13 mouse cellular contexts compared by ENCODE assay signal in the genomic region with DNA sequence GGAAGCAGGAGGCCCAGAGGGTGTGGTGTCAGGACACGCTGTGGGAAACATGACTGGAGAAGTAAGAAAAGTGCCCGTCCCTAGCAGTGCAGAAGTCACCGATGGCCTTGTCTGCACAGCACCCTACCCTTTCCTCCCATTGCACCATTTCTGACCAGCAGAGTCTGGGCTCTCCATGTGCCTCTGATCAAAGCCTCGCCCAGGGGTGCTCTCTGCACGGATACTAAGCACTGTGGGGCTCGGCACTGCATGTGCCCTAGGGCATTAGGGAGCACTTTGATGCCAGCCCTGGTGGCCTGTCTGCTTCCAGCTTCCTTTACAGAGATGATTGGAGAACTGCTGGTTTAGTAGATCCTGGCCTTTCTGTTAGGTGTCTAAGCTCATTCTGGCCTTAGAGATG. TPM values are rescaled to one million over a fixed set of nuclear protein-coding genes. Genes with fewer than 3 reads are reported as not detected.
DNase-seq lines count a peak whose midpoint lies in the region; ATAC-seq and TF ChIP-seq lines count a peak whose summit lies in the region.
"Had no signal": no experiment of that assay in that cellular context is flagged by ENCODE, and none has a peak within 500 bp of the region (broad histone marks: within the 10 kb centered on the region; RNA-seq: fewer than 3 reads in every experiment).

No protein-coding gene starts in this region.

- no peaks in the 10 kb centered on the region for H3K9me3 ChIP-seq in hindbrain, embryonic 12.5 days (replicated peaks)
- H3K9me3 ChIP-seq: neural tube, embryonic 13.5 days had no signal

- H3K36me3 ChIP-seq in hindbrain, embryonic 12.5 days = no peaks in the 10 kb centered on the region
- H3K36me3 ChIP-seq: neural tube, embryonic 13.5 days had no signal

- no peak overlapping the region; the same call in 1 of the 2 replicates for H3K9ac ChIP-seq in hindbrain, embryonic 12.5 days
- H3K9ac ChIP-seq: neural tube, embryonic 13.5 days had no signal

- peak; percentile 53 for ATAC-seq in monocyte, adult 5-6 weeks (replicated peaks; ENCODE audit: insufficient number of reproducible peaks, low FRiP score, low TSS enrichment, poor library complexity, severe bottlenecking)
- ATAC-seq in hindbrain, embryonic 12.5 days (ENCODE audit: low FRiP score) = no peak

- no peaks in the 10 kb centered on the region for H3K27me3 ChIP-seq in hindbrain, embryonic 12.5 days
- H3K27me3 ChIP-seq: neural tube, embryonic 13.5 days had no signal

- no peak overlapping the region for H3K4me2 ChIP-seq in hindbrain, embryonic 12.5 days (replicated peaks)
- H3K4me2 ChIP-seq: neural tube, embryonic 13.5 days had no signal

- intact Hi-C loops in gastrocnemius, adult 2 months (cut with DNase I) = no loop called here
- intact Hi-C loops in gastrocnemius, postnatal 36 days (cut with DNase I) = loop anchor here (2.0 kb wide), 1 partner anchor 14 kb away; no protein-coding TSS in a partner anchor

- 20% methylated on average over 6 of the region's 6 CpGs for WGBS in bone marrow, adult 2 months
- 87% methylated on average over 6 of the region's 6 CpGs for WGBS in hindbrain, embryonic 12.5 days

- H3K27ac ChIP-seq in gastrocnemius, adult 2 months = peak overlapping the region; percentile 82
- H3K27ac ChIP-seq in layer of hippocampus, adult 2 months = peak overlapping the region; percentile 82
- H3K27ac ChIP-seq in bone marrow, adult 2 months (ENCODE audit: control insufficient read depth, insufficient read depth, low read depth, low read length, poor library complexity) = peak overlapping the region; percentile 80
- H3K27ac ChIP-seq in hindbrain, embryonic 12.5 days = no peak overlapping the region
- H3K27ac ChIP-seq: neural tube, embryonic 13.5 days had no signal

- TF ChIP-seq CTCF in gastrocnemius, adult 2 months (IDR thresholded peaks at IDR 0.05) = no peak
- TF ChIP-seq CTCF in layer of hippocampus, adult 2 months (conservative IDR thresholded peaks at IDR 0.05) = no peak
- no peak for TF ChIP-seq CTCF in bone marrow, adult 2 months (IDR thresholded peaks at IDR 0.05; ENCODE audit: control insufficient read depth, insufficient read depth, low read length)

- peaks cover 17% of the 10 kb centered on the region for H3K4me1 ChIP-seq in bone marrow, adult 2 months (ENCODE audit: control insufficient read depth, insufficient read depth, low read length)
- peaks cover 14% of the 10 kb centered on the region for H3K4me1 ChIP-seq in hindbrain, embryonic 12.5 days

- no peak for DNase-seq in gastrocnemius, adult 2 months
- DNase-seq in gastrocnemius, postnatal 36 days = no peak
- DNase-seq in layer of hippocampus, adult 2 months (ENCODE audit: low spot score in 2 of 2) = no peak
- DNase-seq in layer of hippocampus, adult 9-11 months = no peak
- no peak for DNase-seq in embryo, embryonic 9.5 days (ENCODE audit: extremely low spot score)
- DNase-seq: adrenal gland, postnatal 25 days; cerebellum, postnatal 14 days; gastrocnemius, postnatal 10 days; kidney, adult 8-10 months had no signal

- no peak overlapping the region for H3K4me3 ChIP-seq in gastrocnemius, adult 2 months
- H3K4me3 ChIP-seq in layer of hippocampus, adult 2 months = no peak overlapping the region
- H3K4me3 ChIP-seq in bone marrow, adult 2 months (replicated peaks; ENCODE audit: control insufficient read depth, low read depth, low read length) = no peak overlapping the region
- no peak overlapping the region for H3K4me3 ChIP-seq in hindbrain, embryonic 12.5 days
- H3K4me3 ChIP-seq: neural tube, embryonic 13.5 days had no signal

- no peak for TF ChIP-seq POLR2A in bone marrow, adult 2 months (IDR thresholded peaks at IDR 0.05; ENCODE audit: borderline replicate concordance, control insufficient read depth, low read depth, low read length)

RNA-seq across cellular contexts. Expression of a gene that starts 37.2 kb away (rescaled TPM):
- under 1 TPM; 0.38 to 0.39 TPM for total RNA-seq in gastrocnemius, adult 2 months (2021)
- total RNA-seq in gastrocnemius, postnatal 36 days (2021) = under 1 TPM; 0.25 to 0.79 TPM
- 1 to 10 TPM; 1.1 to 1.9 TPM for total RNA-seq in layer of hippocampus, adult 2 months (2021)
- polyA plus RNA-seq in bone marrow, adult 2 months (2011; ENCODE audit: insufficient read depth, insufficient read length, low replicate concordance, missing spikeins) = 4.0 and 14.9 TPM in 2 replicates
- total RNA-seq in monocyte, adult 5-6 weeks (2017) = 2.3 to 4.2 TPM (median 3.8 TPM) in 3 replicates
- polyA plus RNA-seq in hindbrain, embryonic 12.5 days (2016; fragmentation: Nextera tagmentation; extraction: Ambion mirVana) = 4.0 and 4.3 TPM in 2 replicates

RNA-seq across cellular contexts. Expression of a gene that starts 54.7 kb away (rescaled TPM):
- total RNA-seq in gastrocnemius, adult 2 months (2021) = 100 to 1,000 TPM in 1 of 2 experiments, 10 to 100 TPM in 1; 93.9 to 125 TPM
- total RNA-seq in gastrocnemius, postnatal 36 days (2021) = 10 to 100 TPM; 80.1 to 98.9 TPM
- 10 to 100 TPM; 93.7 to 93.9 TPM for total RNA-seq in layer of hippocampus, adult 2 months (2021)
- 109 and 152 TPM in 2 replicates for polyA plus RNA-seq in bone marrow, adult 2 months (2011; ENCODE audit: insufficient read depth, insufficient read length, low replicate concordance, missing spikeins)
- total RNA-seq in monocyte, adult 5-6 weeks (2017) = 35.5 to 40.2 TPM (median 39.7 TPM) in 3 replicates
- polyA plus RNA-seq in hindbrain, embryonic 12.5 days (2016; fragmentation: Nextera tagmentation; extraction: Ambion mirVana) = 109 and 113 TPM in 2 replicates
